27 mouse cellular contexts compared by ENCODE assay signal in genomic region chr9:70824103-70824502, GRCm38 (mm10).
DNase-seq lines count a peak whose midpoint lies in the region; ATAC-seq and TF ChIP-seq lines count a peak whose summit lies in the region.
"Had no signal": no experiment of that assay in that cellular context is flagged by ENCODE, and none has a peak within 500 bp of the region (broad histone marks: within the 10 kb centered on the region; RNA-seq: fewer than 3 reads in every experiment).

No protein-coding gene starts in this region.

- no peak overlapping the region for H3K4me3 ChIP-seq in intestine, postnatal 0 days (ENCODE audit: low read depth, low read length)
- H3K4me3 ChIP-seq in forebrain, embryonic 15.5 days: no peak overlapping the region
- H3K4me3 ChIP-seq: embryonic facial prominence, embryonic 13.5 days; forebrain, embryonic 10.5 days; gastrocnemius, adult 2 months; heart, embryonic 13.5 days; midbrain, embryonic 15.5 days; neural tube, embryonic 15.5 days had no signal

- ATAC-seq in intestine, postnatal 0 days: peak; percentile 55; the same call in 1 of the 2 replicates
- ATAC-seq in forebrain, embryonic 15.5 days (replicated peaks): no peak
- ATAC-seq: CD4-positive, CD25-positive, alpha-beta regulatory T cell, adult 4 months; forebrain, embryonic 16.5 days; midbrain, embryonic 15.5 days had no signal

- no peak overlapping the region for H3K9ac ChIP-seq in intestine, postnatal 0 days (ENCODE audit: low read depth, low read length)
- no peak overlapping the region for H3K9ac ChIP-seq in forebrain, embryonic 15.5 days (replicated peaks)
- H3K9ac ChIP-seq: embryonic facial prominence, embryonic 13.5 days; heart, embryonic 13.5 days; hindbrain, embryonic 14.5 days; midbrain, embryonic 15.5 days; neural tube, embryonic 15.5 days had no signal

- peaks cover 5% of the 10 kb centered on the region for H3K4me1 ChIP-seq in intestine, postnatal 0 days (replicated peaks; ENCODE audit: control insufficient read depth, insufficient read depth, low read length)
- H3K4me1 ChIP-seq in forebrain, embryonic 15.5 days: no peaks in the 10 kb centered on the region
- H3K4me1 ChIP-seq: forebrain, embryonic 10.5 days; heart, embryonic 13.5 days; midbrain, embryonic 15.5 days; neural tube, embryonic 15.5 days had no signal

- no peaks in the 10 kb centered on the region for H3K9me3 ChIP-seq in intestine, postnatal 0 days (ENCODE audit: control insufficient read depth)
- no peaks in the 10 kb centered on the region for H3K9me3 ChIP-seq in forebrain, embryonic 15.5 days
- H3K9me3 ChIP-seq: embryonic facial prominence, embryonic 13.5 days; forebrain, embryonic 10.5 days; heart, embryonic 13.5 days; midbrain, embryonic 15.5 days; neural tube, embryonic 15.5 days had no signal

- WGBS in intestine, postnatal 0 days: 51% methylated on average over 3 of the region's 3 CpGs
- 89% methylated on average over 3 of the region's 3 CpGs for WGBS in forebrain, embryonic 15.5 days

- no peak overlapping the region for H3K27ac ChIP-seq in intestine, postnatal 0 days (ENCODE audit: low read depth, low read length)
- no peak overlapping the region for H3K27ac ChIP-seq in forebrain, embryonic 15.5 days (replicated peaks)
- H3K27ac ChIP-seq: embryonic facial prominence, embryonic 13.5 days; forebrain, embryonic 10.5 days; gastrocnemius, adult 2 months; heart, embryonic 13.5 days; hindbrain, embryonic 14.5 days; macrophage; midbrain, embryonic 15.5 days; neural tube, embryonic 15.5 days; stomach, postnatal 0 days had no signal

- DNase-seq in kidney, adult 11 months: peak; percentile 30
- DNase-seq in kidney, postnatal 4 days: no peak
- peak; percentile 22 for DNase-seq in ovary, adult 18-20 months (ENCODE audit: low spot score)
- no peak for DNase-seq in ovary, postnatal 36 days (ENCODE audit: low spot score)
- no peak for DNase-seq in c-Kit-positive CD71-positive TER-119-positive erythroid progenitor cells, embryonic 14.5 days (ENCODE audit: low spot score)
- DNase-seq: cerebellum, adult 11 months; cerebellum, adult 9-11 months; gastrocnemius, adult 2 months; heart, postnatal 10 days; left cerebral cortex, postnatal 4 days; lung, adult 2 months; lung, postnatal 10 days; right cerebral cortex, adult 18-20 months; thymus, adult 18-20 months; thymus, postnatal 25 days had no signal

- H3K36me3 ChIP-seq in intestine, postnatal 0 days (ENCODE audit: control insufficient read depth, insufficient read depth): no peaks in the 10 kb centered on the region
- H3K36me3 ChIP-seq in forebrain, embryonic 15.5 days: no peaks in the 10 kb centered on the region
- H3K36me3 ChIP-seq: embryonic facial prominence, embryonic 13.5 days; forebrain, embryonic 10.5 days; heart, embryonic 13.5 days; midbrain, embryonic 15.5 days; neural tube, embryonic 15.5 days had no signal

- no peaks in the 10 kb centered on the region for H3K27me3 ChIP-seq in intestine, postnatal 0 days (replicated peaks; ENCODE audit: control insufficient read depth, insufficient read depth, low read length)
- H3K27me3 ChIP-seq in forebrain, embryonic 15.5 days: no peaks in the 10 kb centered on the region
- H3K27me3 ChIP-seq: embryonic facial prominence, embryonic 13.5 days; heart, embryonic 13.5 days; midbrain, embryonic 15.5 days; neural tube, embryonic 15.5 days had no signal

- TF ChIP-seq CTCF in intestine, postnatal 0 days (IDR thresholded peaks at IDR 0.05; ENCODE audit: low read depth): no peak

- no peak overlapping the region for H3K4me2 ChIP-seq in intestine, postnatal 0 days (replicated peaks; ENCODE audit: low read depth)
- no peak overlapping the region for H3K4me2 ChIP-seq in forebrain, embryonic 15.5 days (replicated peaks)
- H3K4me2 ChIP-seq: embryonic facial prominence, embryonic 13.5 days; heart, embryonic 13.5 days; hindbrain, embryonic 14.5 days; midbrain, embryonic 15.5 days; neural tube, embryonic 15.5 days had no signal

Comparison
In these comparisons a context has a peak if more than half of its experiments do, and no peak if none do; other contexts are left out.
1. DNase-seq: peak in kidney, adult 11 months (single experiment) and ovary, adult 18-20 months (single experiment); none in kidney, postnatal 4 days (0 of 2), ovary, postnatal 36 days (single experiment) and c-Kit-positive CD71-positive TER-119-positive erythroid progenitor cells, embryonic 14.5 days (single experiment).